Mouse (Mus musculus) kidney, adult 2 months (tissue): Measurements from ENCODE around the gene Rps27l. TPM values are rescaled to one million over a fixed set of nuclear protein-coding genes. Genes with fewer than 3 reads are reported as not detected.
A peak's percentile ranks its signal among the peaks of the same experiment; 100 is the strongest.

ENCODE experiments used
- DNase-seq: peaks from one replicate; pipeline ENCODE4 v3.0.0; 2021
- H3K27ac ChIP-seq: fragments of 200-500 bp; 2 replicates; pipeline ENCODE4 v1.5.1; 2012; ENCODE audit warnings: low read depth, low read length, control low read depth, inconsistent platforms; ENCODE audit not compliant: insufficient read depth
- H3K27me3 ChIP-seq: fragments of 200-500 bp; replicated peaks from 2 replicates; pipeline ENCODE4 v1.6.1; 2012; ENCODE audit warnings: mild to moderate bottlenecking, moderate library complexity, low read length, inconsistent platforms; ENCODE audit not compliant: control insufficient read depth, insufficient read depth
- H3K36me3 ChIP-seq: fragments of 200-500 bp; 2 replicates; pipeline ENCODE4 v1.6.1; 2012; ENCODE audit warnings: mild to moderate bottlenecking, moderate library complexity, low read length, inconsistent platforms; ENCODE audit not compliant: control insufficient read depth, insufficient read depth
- H3K4me1 ChIP-seq: fragments of 200-500 bp; 2 replicates; pipeline ENCODE4 v1.6.1; 2011; ENCODE audit warnings: low read length; ENCODE audit not compliant: control insufficient read depth, insufficient read depth
- H3K4me3 ChIP-seq: fragments of 200-500 bp; 2 replicates; pipeline ENCODE4 v1.5.1; 2011; ENCODE audit warnings: mild to moderate bottlenecking, low read depth, low read length, control low read depth; ENCODE audit not compliant: insufficient read depth
- CTCF ChIP-seq: fragments of 200-500 bp; conservative IDR thresholded peaks from 2 replicates; pipeline ENCODE4 v1.5.1; 2011; ENCODE audit warnings: low read depth, mild to moderate bottlenecking, control low read depth, low read length, moderate library complexity, mixed read lengths; ENCODE audit not compliant: insufficient read depth, insufficient read length
- POLR2A ChIP-seq: fragments of 200-500 bp; IDR thresholded peaks from one replicate; pipeline ENCODE4 v1.6.1; 2011; ENCODE audit warnings: low read depth, low read length, control low read depth
- WGBS: fragments of 180-500 bp; shearing (Covaris S2); methylation state at CpG from one replicate; pipeline ENCODE4 v1.1.7; 2018; 5-methylcytosine and 5-hydroxymethylcytosine counted together
- polyA plus RNA-seq: library from polyadenylated mRNA; depleted of rRNA; stranded (reverse); fragments of >200 nt; gene quantifications from 2 replicates; pipeline ENCODE4 v1.2.3, GENCODE M21; 2012

Gene Rps27l
- polyA plus RNA-seq, 1 experiment, result 128 TPM

DNA sequence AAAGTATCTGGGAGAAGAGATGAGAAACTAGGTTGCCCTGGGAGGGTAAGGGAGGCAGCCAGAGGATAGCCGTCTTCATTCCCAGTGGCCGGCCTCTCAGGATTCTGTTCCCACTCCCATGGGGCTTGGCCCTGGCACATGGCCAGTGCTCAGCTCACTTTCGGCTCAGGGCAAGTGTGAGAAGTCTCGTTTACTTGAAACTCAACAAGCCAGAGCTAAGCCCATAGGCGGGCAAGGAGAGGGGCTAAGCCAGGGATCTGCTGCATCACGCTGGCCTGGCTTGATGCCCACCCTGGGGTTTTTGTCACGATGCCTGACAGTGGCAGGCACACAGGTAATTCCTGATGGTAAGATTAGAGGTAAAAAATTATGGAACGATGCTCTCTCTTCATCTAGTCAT lies 8.4 kb upstream of the Rps27l start:
- no peak for TF ChIP-seq CTCF
- TF ChIP-seq POLR2A, result no peak
- Histone ChIP-seq H3K36me3 (no peaks in the 10 kb centered on the region), H3K4me3 (no peak overlapping the region), H3K27me3 (no peaks in the 10 kb centered on the region), H3K27ac (no peak overlapping the region), H3K4me1 (no peaks in the 10 kb centered on the region)
- peak; percentile 44 for DNase-seq
- WGBS, result 60% methylated on average over 8 of the region's 8 CpGs

DNA sequence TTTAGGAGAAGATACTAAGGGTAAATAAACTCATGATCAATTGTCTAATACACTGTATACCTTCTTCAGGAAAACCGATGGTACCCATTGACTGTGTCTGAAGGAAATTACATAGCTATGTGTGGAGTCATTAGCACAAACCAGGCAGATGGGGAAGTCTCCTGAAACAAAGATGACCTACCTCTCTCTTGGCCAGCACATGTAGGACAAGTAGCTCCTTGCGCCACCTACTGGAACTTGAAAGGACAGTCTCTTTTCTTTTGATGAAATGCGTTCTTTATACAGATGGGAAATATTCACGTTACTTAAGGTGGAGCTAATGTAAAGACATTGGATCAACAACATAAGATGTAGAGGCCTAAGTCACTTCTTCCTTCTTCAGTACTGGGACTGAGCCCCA lies 7.0 kb upstream of the Rps27l start:
- H3K4me3 ChIP-seq, result no peak overlapping the region
- 8% methylated on average over 4 of the region's 4 CpGs for WGBS
- no peaks in the 10 kb centered on the region for H3K27me3 ChIP-seq
- TF ChIP-seq POLR2A, result no peak
- peak; percentile 69 for TF ChIP-seq CTCF
- H3K4me1 ChIP-seq, result no peaks in the 10 kb centered on the region
- no peak overlapping the region for H3K27ac ChIP-seq
- peak; percentile 68 for DNase-seq
- H3K36me3 ChIP-seq, result no peaks in the 10 kb centered on the region

DNA sequence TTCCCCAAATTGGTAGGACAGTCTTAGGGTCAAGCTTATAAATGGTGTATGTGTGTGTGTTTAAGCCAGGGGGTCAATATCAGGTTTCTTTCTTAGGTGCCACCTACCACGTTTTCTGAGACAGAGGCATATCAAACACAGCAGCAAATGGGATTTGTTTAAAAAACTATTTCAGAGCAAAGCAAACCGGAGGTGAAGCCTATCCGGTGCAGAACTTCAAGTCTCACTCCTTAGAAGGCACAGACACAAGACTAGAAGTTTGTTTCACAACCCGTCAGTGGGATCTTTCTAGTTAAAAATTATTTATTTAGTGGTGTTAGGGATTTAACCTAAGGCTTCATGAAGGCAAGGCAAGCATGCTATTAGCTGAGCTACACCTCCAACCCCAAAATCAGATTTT lies 725 bp upstream of the Rps27l start:
- TF ChIP-seq CTCF (no peak), POLR2A (no peak)
- Histone ChIP-seq H3K4me3 (peak overlapping the region; percentile 84), H3K27ac (peak overlapping the region; percentile 57), H3K4me1 (no peaks in the 10 kb centered on the region), H3K27me3 (no peaks in the 10 kb centered on the region), H3K36me3 (peaks cover 3% of the 10 kb centered on the region; the same call in 1 of the 2 replicates)
- DNase-seq, result peak; percentile 9
- WGBS, result 8% methylated on average over 4 of the region's 4 CpGs

DNA sequence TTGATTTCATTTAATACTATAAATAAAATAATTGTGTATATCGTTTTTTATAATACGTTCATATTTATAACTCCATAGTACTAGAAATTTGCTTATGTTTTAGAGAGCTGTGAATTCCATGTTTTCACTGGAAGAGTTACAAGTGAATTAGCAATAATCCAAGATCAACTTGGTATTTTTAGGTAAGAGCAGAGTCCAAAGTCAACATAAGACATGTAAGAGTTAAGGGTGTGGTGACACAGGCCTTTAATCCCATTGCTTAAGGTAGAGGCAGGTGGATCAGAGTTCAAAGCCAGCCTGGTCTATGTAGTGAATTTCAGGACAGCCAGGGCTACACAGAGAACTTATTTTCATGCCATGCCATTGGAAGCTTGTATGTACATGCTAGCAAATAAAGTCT lies 2.6 kb downstream of the Rps27l start:
- no peak for TF ChIP-seq CTCF
- no peak for TF ChIP-seq POLR2A
- Histone ChIP-seq H3K4me1 (peaks cover 3% of the 10 kb centered on the region; the same call in 1 of the 2 replicates), H3K36me3 (peaks cover 3% of the 10 kb centered on the region; the same call in 1 of the 2 replicates), H3K27me3 (no peaks in the 10 kb centered on the region), H3K4me3 (no peak overlapping the region), H3K27ac (no peak overlapping the region)
- 94% methylated on average over 2 of the region's 2 CpGs for WGBS
- DNase-seq, result no peak

DNA sequence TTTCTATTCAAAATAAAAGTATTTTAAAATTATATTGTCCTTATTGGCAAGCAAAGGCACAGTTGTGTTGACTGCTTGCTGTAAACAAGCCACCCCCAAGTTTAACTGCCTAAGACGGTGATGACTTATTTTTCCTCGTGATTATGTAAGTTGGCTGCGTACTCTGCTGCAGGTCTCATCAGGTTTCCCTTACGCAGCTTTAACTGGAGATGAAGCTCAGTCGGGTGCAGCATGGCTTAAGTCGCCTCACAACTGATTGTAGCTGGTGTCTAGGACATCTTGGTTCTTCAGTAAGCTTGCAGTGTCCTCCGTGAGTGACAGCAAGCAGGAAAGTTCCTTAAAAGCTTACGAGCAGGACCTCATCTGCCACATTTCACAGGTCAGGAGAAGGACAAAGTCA lies 6.4 kb downstream of the Rps27l start:
- Histone ChIP-seq H3K4me3 (no peak overlapping the region), H3K36me3 (peaks cover 3% of the 10 kb centered on the region; the same call in 1 of the 2 replicates), H3K4me1 (peaks cover 3% of the 10 kb centered on the region; the same call in 1 of the 2 replicates), H3K27ac (peak overlapping the region; percentile 84; the same call in 1 of the 2 replicates), H3K27me3 (no peaks in the 10 kb centered on the region)
- WGBS, result 54% methylated on average over 8 of the region's 8 CpGs
- no peak for TF ChIP-seq POLR2A
- no peak for TF ChIP-seq CTCF
- DNase-seq, result peak; percentile 44

DNA sequence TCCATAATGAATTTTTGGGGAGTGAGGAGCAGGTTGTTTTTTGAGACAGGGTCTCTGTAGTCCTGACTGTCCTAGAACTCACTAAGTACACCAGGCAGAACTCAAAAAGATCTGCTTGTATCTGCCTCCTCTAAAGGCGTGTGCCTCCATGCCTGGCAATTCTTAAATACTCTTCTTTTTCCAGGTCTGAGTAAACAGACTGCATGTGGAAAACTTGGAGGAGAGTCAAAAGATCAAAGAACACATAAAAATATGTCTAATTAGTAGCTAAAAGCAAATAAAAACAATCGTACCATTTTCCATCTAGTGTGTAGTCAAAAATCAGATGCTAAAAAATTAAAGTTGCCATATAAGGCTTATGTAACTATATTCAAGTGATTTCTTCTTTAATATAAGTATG lies 7.0 kb downstream of the Rps27l start:
- peaks cover 3% of the 10 kb centered on the region; the same call in 1 of the 2 replicates for H3K4me1 ChIP-seq
- DNase-seq, result peak; percentile 54
- no peaks in the 10 kb centered on the region for H3K27me3 ChIP-seq
- peaks cover 3% of the 10 kb centered on the region; the same call in 1 of the 2 replicates for H3K36me3 ChIP-seq
- H3K4me3 ChIP-seq, result no peak overlapping the region
- TF ChIP-seq CTCF, result no peak
- no peak for TF ChIP-seq POLR2A
- H3K27ac ChIP-seq, result peak overlapping the region; percentile 84; the same call in 1 of the 2 replicates
- WGBS, result 40% methylated on average over 2 of the region's 2 CpGs

DNA sequence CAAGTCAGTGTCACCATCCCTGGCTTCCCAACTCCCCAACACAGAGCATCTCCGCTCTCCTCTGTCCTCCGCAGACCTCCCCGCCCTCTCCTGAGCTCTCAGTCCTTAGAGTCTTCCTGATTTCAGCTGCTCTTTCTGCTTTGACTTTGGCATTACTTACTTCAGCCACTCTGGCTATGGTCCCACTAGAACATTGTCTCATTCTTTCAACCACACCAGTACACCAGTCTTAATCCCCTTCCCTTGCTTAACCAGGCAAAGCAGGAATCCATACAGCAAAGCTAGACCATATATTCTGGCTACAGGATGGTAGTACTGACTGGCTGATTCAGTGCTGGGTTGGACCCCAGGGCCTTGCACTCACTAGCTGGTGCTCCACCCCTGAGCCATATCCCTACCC lies 11.6 kb downstream of the Rps27l start:
- no peaks in the 10 kb centered on the region for H3K27me3 ChIP-seq
- no peak for TF ChIP-seq POLR2A
- no peak for TF ChIP-seq CTCF
- H3K4me1 ChIP-seq, result peaks cover under 1% of the 10 kb centered on the region; the same call in 1 of the 2 replicates
- H3K36me3 ChIP-seq, result peaks cover 1% of the 10 kb centered on the region
- 99% methylated on average over 3 of the region's 3 CpGs for WGBS
- H3K4me3 ChIP-seq, result no peak overlapping the region
- DNase-seq, result no peak
- no peak overlapping the region for H3K27ac ChIP-seq

DNA sequence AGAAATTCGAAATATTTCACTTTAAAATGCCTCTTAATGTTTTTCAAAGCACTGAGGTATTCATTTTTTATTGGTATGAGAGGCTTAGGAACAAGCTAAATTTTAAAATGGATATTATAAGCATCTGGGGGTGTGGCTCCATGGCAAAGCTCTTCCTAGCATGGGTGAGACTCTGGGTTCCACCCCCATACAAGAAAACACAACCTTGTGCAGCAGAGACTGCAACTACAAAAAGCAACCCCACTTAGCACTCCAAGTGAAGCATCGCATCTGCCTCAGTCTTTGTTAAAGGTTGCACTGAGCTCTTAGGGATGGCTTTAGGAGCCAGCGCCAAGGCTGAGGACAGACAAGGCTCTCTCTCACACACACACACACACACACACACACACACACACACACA lies 15.6 kb downstream of the Rps27l start:
- TF ChIP-seq POLR2A, result no peak
- TF ChIP-seq CTCF, result no peak
- peaks cover 1% of the 10 kb centered on the region for H3K36me3 ChIP-seq
- no peaks in the 10 kb centered on the region for H3K27me3 ChIP-seq
- no peaks in the 10 kb centered on the region for H3K4me1 ChIP-seq
- 83% methylated on average over 3 of the region's 3 CpGs for WGBS
- DNase-seq, result no peak
- H3K4me3 ChIP-seq, result no peak overlapping the region
- no peak overlapping the region for H3K27ac ChIP-seq
